Mouse (Mus musculus) central nervous system, embryonic 11.5 days (tissue): ENCODE data around the gene Gm17606. TPM values are rescaled to one million over a fixed set of nuclear protein-coding genes. Genes with fewer than 3 reads are reported as not detected.

Experiments
- polyA plus RNA-seq: library from polyadenylated mRNA; depleted of rRNA; stranded (reverse); fragments of >200 nt; gene quantifications from 2 replicates; pipeline ENCODE4 v1.2.3, GENCODE M21; 2012; rRNA removed

The Gm17606 gene
- polyA plus RNA-seq = not detected in 2 replicates

DNA sequence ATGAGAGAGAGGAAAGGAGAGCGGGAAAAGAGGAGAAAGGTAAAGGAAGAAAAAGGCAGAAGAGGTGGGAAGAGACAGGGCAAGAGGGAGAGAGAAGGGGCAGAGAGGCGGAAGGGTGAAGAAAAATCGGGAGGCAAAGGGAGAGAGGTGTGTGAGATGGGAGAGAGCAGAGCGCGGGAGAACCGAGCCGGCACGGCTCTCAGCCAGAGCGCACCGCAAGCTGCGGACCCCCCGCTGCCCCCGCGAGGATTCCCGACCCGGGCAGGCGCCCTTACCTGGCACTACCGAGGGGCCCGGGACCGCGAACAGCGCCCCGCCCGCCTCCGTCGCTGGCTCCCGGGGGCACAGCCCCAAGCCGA lies at the start of gene Gm17606:
Gm17606 (plus strand) TSS at position 7 of the 359 bp plus-strand sequence.

DNA sequence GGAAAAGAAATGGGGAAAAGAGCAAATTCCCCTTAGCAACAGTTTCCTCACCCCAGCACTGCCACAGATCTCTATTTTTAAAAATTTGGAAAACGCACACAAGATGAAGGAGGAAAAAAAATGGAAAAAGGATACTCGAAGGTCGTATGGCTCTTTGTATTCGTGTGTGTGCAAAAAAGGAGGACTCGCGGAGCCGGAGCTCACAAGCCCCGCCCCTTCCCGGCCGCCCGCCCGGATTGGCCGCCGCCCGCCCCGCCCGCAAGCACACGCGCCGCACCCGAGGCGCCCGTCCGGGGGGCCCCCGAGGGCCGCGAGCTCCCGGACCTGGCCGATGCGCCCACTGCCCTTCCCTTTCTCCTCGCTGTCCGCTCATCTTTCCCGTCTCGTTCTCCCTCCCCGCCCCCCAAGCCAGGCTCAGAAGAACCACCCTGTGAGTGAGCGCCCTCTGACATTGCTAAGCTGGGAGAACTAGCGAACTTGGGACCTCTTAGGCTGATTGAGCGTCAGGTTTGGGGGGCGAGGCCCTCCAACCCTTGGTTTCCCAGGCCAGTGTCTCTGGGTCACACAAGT lies 34.9 kb upstream of the Gm17606 start, which contains the start of gene 4931414P19Rik:
4931414P19Rik (minus strand) TSS at position 242 of the 570 bp plus-strand sequence.

DNA sequence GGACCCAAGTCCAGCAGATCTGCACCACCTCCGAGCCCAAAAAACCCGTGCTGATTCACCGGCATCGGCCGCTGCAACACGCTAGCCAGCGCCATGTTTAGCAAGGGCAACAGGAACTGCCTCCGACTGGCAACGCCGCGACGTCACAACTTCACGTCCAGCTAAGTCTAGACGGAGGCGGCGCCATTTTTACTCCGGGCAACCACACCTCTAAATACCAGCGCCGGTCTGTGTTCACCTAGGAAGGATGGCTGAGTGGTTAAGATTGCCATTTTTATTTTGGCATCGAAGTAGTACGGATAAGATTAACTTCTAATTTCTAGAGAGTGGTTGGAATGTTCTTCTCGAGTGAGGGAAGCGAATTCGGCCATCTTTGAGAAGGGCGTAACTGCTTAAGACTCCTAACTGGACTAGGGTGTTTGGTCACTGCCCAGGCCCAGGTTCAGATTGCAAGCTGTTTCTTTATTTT lies 22.8 kb upstream of the Gm17606 start, which contains the start of gene Psmb5:
Psmb5 (minus strand) TSS at position 126 of the 469 bp plus-strand sequence.

DNA sequence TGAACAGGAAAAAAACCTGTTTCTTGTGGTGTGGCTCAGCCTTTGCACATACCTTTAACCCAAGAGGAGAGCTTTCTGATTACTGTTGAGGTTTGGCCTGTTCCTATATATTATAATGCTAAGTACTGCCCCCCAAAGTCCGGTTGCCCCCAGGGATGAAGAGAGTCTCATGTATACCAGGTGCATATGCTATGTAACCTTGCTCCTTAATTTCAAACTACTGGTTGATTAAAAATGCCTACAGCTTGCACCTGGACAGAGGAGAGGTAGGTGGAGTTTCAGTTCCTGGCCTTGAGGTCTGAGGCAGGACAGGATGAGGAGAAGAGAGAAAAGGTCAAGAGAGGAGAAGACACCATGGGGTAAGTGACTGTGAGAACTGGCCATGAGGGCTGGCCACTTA lies 19.6 kb upstream of the Gm17606 start, which contains the start of gene Psmb11:
Psmb11 (plus strand) TSS at position 301 of the 400 bp plus-strand sequence.

DNA sequence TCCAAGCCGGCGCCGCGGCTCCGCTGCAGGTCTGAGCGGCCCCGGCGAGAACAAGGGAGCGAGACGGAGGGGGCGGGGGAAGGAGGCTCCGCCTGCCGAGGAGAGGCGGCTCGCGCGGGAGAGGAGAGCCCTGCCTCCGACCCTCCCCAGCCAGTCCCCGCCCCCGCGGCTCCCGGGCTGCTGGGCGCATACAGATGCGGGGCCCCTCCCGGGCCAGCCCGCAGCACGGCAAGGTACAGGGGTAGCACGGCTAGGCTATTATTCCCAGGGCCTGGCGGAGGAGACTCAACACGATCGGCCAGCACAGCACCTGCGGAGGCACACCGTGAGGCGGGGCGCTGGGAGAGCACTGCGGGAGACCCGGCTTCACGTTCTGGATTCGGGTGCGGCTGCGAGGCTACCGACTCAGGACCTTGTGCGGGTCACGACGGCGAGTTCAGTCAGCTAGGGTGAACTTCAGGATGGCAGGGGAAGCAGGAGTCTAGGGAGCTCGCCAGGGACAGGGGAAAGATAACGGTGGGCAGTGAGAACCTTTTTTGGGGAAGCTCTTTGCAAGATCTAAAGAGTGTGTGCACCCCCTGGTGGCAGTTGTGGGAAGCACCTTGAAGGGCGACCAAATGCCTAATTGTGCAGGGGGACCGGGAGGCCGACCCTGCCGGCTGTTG lies 685 bp downstream of the Gm17606 start, which contains the start of gene Cdh24:
Cdh24 (minus strand) TSS at position 60 of the 665 bp plus-strand sequence.

DNA sequence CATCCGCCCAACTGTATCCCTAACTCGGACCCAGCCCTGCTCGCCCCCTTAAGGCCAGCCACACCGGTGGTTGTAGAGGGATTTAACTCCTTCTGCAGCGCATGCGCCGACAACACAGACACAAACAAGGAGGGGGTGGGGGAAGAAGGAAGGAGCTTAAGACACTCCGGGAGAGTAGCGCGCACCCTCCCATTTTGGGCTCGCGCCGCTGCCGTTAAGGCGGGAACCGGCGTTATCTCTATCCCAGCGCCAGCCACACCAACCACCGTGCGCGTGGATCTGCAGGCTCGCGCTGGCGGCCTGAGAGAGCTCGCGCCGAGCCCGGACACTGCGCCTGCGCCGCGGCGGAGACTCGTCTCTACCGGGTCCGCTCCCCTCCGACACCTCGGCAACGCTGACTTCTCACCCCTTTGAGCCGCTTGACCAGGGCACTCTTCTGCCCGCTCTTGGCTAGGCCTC lies 45.3 kb downstream of the Gm17606 start, which contains the start of gene 1700123O20Rik:
1700123O20Rik (plus strand) TSS at position 154 of the 459 bp plus-strand sequence.

DNA sequence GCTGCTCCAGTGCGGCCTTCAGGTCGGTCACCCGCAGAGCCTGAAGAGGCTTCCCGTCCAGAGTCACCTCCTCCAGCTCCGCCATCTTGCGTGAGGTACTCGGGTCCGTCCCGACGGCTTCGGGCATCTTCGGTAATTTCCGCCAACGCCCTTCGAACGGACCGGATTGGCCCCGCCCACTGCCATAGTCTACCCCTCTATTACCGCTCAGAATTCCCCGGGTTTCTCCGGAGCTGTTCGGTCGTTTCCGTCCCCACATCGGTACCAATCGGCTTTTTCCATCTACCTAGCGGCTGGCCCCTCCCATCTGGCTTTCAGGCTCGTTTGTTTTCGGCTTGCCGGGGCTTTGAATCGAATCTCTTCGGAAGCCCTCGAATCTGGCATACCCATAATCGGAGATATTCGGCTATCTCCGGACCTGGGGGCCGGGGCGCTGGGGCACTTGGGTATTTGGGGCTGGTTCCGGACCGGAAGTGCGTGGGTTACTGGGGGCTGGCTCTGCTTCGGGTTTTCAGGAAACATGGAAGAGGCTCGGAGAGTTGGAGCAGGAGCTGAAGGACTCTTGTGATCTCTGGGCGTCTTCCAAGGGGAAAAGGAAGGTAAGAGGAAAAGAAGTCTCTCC lies 45.9 kb downstream of the Gm17606 start, which contains the start of gene Acin1:
Acin1 (minus strand) TSS at position 410 of the 622 bp plus-strand sequence.

Other genes starting within 250 kb of the Gm17606 start
- gene Slc7a7, start 223.2 kb upstream of the Gm17606 start, polyA plus RNA-seq = 3.5 and 5.9 TPM in 2 replicates
- 210 and 357 TPM in 2 replicates for gene Mrpl52, start 214.0 kb upstream of the Gm17606 start, polyA plus RNA-seq
- gene Mmp14, start 209.3 kb upstream of the Gm17606 start, polyA plus RNA-seq = 85.8 and 130 TPM in 2 replicates
- gene Lrp10, start 176.8 kb upstream of the Gm17606 start, polyA plus RNA-seq = 17.4 and 22.5 TPM in 2 replicates
- gene Rem2, start 164.9 kb upstream of the Gm17606 start, polyA plus RNA-seq = 12.4 and 13.4 TPM in 2 replicates
- 95.6 and 97.4 TPM in 2 replicates for gene Prmt5, start 123.4 kb upstream of the Gm17606 start, polyA plus RNA-seq
- 31.8 and 35.7 TPM in 2 replicates for gene Haus4, start 86.3 kb upstream of the Gm17606 start, polyA plus RNA-seq
- gene Ajuba, start 63.4 kb upstream of the Gm17606 start, polyA plus RNA-seq = 40.6 and 48.1 TPM in 2 replicates
- 11.1 and 13.7 TPM in 2 replicates for gene 4931414P19Rik, start 35.0 kb upstream of the Gm17606 start, polyA plus RNA-seq
- gene Psmb5, start 22.9 kb upstream of the Gm17606 start, polyA plus RNA-seq = 240 and 312 TPM in 2 replicates
- 0.10 and 0.24 TPM in 2 replicates for gene Psmb11, start 19.5 kb upstream of the Gm17606 start, polyA plus RNA-seq
- gene Cdh24, start 412 bp downstream of the Gm17606 start, polyA plus RNA-seq = 45.1 and 50.9 TPM in 2 replicates
- gene 1700123O20Rik, start 45.3 kb downstream of the Gm17606 start, polyA plus RNA-seq = 77.0 and 90.6 TPM in 2 replicates
- 400 and 680 TPM in 2 replicates for gene Acin1, start 46.0 kb downstream of the Gm17606 start, polyA plus RNA-seq
- gene Gm29776, start 57.9 kb downstream of the Gm17606 start, polyA plus RNA-seq = 0.02 TPM in 1 of 2 replicates, not detected in the other
- gene Cebpe, start 71.2 kb downstream of the Gm17606 start, polyA plus RNA-seq = 0.20 and 0.64 TPM in 2 replicates
- gene Slc7a8, start 141.0 kb downstream of the Gm17606 start, polyA plus RNA-seq = 2.7 and 3.1 TPM in 2 replicates
- gene Rnf212b, start 173.2 kb downstream of the Gm17606 start, polyA plus RNA-seq = not detected in 2 replicates
- 8.0 and 11.2 TPM in 2 replicates for gene Homez, start 230.0 kb downstream of the Gm17606 start, polyA plus RNA-seq
- gene Ppp1r3e, start 236.6 kb downstream of the Gm17606 start, polyA plus RNA-seq = 6.4 and 6.8 TPM in 2 replicates
- gene Bcl2l2, start 242.4 kb downstream of the Gm17606 start, polyA plus RNA-seq = 33.6 and 40.4 TPM in 2 replicates
- 0.31 and 0.50 TPM in 2 replicates for gene Gm20521, start 242.5 kb downstream of the Gm17606 start, polyA plus RNA-seq